17 mouse cellular contexts compared by ENCODE assay signal in genomic region chr3:127250930-127251329, GRCm38 (mm10).
"Had no signal": no experiment of that assay in that cellular context is flagged by ENCODE, and none has a peak within 500 bp of the region (broad histone marks: within the 10 kb centered on the region; RNA-seq: fewer than 3 reads in every experiment).

No protein-coding gene starts in this region.

- H3K4me1 ChIP-seq: megakaryocyte, embryonic 14.5 days; neural tube, embryonic 12.5 days; stomach, embryonic 15.5 days had no signal

- H3K27me3 ChIP-seq: lung, embryonic 15.5 days; megakaryocyte, embryonic 14.5 days; midbrain, embryonic 12.5 days; midbrain, embryonic 15.5 days; neural tube, embryonic 12.5 days; stomach, embryonic 15.5 days had no signal

- H3K36me3 ChIP-seq: lung, embryonic 15.5 days; midbrain, embryonic 12.5 days; midbrain, embryonic 15.5 days; neural tube, embryonic 12.5 days; stomach, embryonic 15.5 days had no signal

- H3K27ac ChIP-seq: liver, embryonic 14.5 days; lung, embryonic 15.5 days; macrophage; midbrain, embryonic 12.5 days; midbrain, embryonic 15.5 days; neural tube, embryonic 12.5 days; stomach, embryonic 15.5 days; stomach, postnatal 0 days had no signal

- ATAC-seq: lung, postnatal 0 days; midbrain, embryonic 15.5 days had no signal

- DNase-seq: lung, adult 2 months; lung, postnatal 14 days; lung, postnatal 36 days; right cerebral cortex, postnatal 14 days; thymus, adult 2 months; thymus, postnatal 25 days; thymus, postnatal 4 days had no signal

- H3K4me2 ChIP-seq: lung, embryonic 15.5 days; midbrain, embryonic 12.5 days; midbrain, embryonic 15.5 days; neural tube, embryonic 12.5 days; stomach, embryonic 15.5 days had no signal

- H3K4me3 ChIP-seq: lung, embryonic 15.5 days; megakaryocyte, embryonic 14.5 days; midbrain, embryonic 12.5 days; midbrain, embryonic 15.5 days; neural tube, embryonic 12.5 days; stomach, embryonic 15.5 days had no signal

- H3K9ac ChIP-seq: liver, embryonic 14.5 days; lung, embryonic 15.5 days; midbrain, embryonic 12.5 days; midbrain, embryonic 15.5 days; neural tube, embryonic 12.5 days; stomach, embryonic 15.5 days had no signal

- H3K9me3 ChIP-seq: lung, embryonic 15.5 days; midbrain, embryonic 12.5 days; midbrain, embryonic 15.5 days; neural tube, embryonic 12.5 days; stomach, embryonic 15.5 days had no signal
